Mouse (Mus musculus): ENCODE results near the gene Smndc1. TPM values are rescaled to one million over a fixed set of nuclear protein-coding genes. Genes with fewer than 3 reads are reported as not detected.

Smndc1 gene
- polyA plus RNA-seq, 1 experiment = 199 TPM

GRCm38 (mm10) chr19:53340423-53340822 lies 50.0 kb downstream of the Smndc1 start:
- TF ChIP-seq GATA1 (IDR thresholded peaks at IDR 0.05; ENCODE audit: low read length) = no peak

- TF ChIP-seq GATA1 (IDR thresholded peaks at IDR 0.05; ENCODE audit: low read length) = no peak
Measured at GRCm38 (mm10) chr19:53335241-53335640, 55.1 kb downstream of the Smndc1 start.

GRCm38 (mm10) chr19:53333730-53334129 lies 56.6 kb downstream of the Smndc1 start:
- no peak for TF ChIP-seq GATA1 (IDR thresholded peaks at IDR 0.05; ENCODE audit: low read length)

GRCm38 (mm10) chr19:53331882-53332500 lies 58.4 kb downstream of the Smndc1 start:
- TF ChIP-seq GATA1 (IDR thresholded peaks at IDR 0.05; ENCODE audit: low read length) = no peak

GRCm38 (mm10) chr19:53329992-53330381 lies 60.4 kb downstream of the Smndc1 start:
- TF ChIP-seq GATA1 (IDR thresholded peaks at IDR 0.05; ENCODE audit: low read length) = no peak

Other genes with a start within 250 kb of the Smndc1 start
- 30.5 and 34.3 TPM in 2 replicates for gene Mxi1, start 80.1 kb downstream of the Smndc1 start, polyA plus RNA-seq (2012)
- not detected in 2 replicates for gene Gm10197, start 18.8 kb downstream of the Smndc1 start, polyA plus RNA-seq (2012)
- not detected in 2 replicates for gene Dusp5, start 138.5 kb upstream of the Smndc1 start, polyA plus RNA-seq (2012)
- gene Nutf2-ps1, start 198.5 kb upstream of the Smndc1 start, polyA plus RNA-seq (2012) = 167 and 201 TPM in 2 replicates
- 30.2 and 36.3 TPM in 2 replicates for gene Smc3, start 209.8 kb upstream of the Smndc1 start, polyA plus RNA-seq (2012)

Measured in G1E-ER4 (cell line).